Mouse (Mus musculus) ovary, postnatal 36 days (tissue): ENCODE measurements around the gene Cldn6.

Source experiments
- DNase-seq: peaks from one replicate; pipeline ENCODE4 v3.0.0; 2022; ENCODE audit warnings: low spot score, mixed read lengths

Gene Cldn6

GRCm38 (mm10) chr17:23722376-23723125 is 43.5 kb downstream of the Cldn6 start, which contains the start of gene 1520401A03Rik:
Gene 1520401A03Rik (minus strand): TSS chr17:23722783.
- DNase-seq = no peak

GRCm38 (mm10) chr17:23725477-23725876 is 46.4 kb downstream of the Cldn6 start:
- DNase-seq = no peak

GRCm38 (mm10) chr17:23725999-23726757 is 47.1 kb downstream of the Cldn6 start, which contains the start of gene Pkmyt1:
Gene Pkmyt1 (plus strand): TSS chr17:23726336.
- DNase-seq = peak; percentile 97

- DNase-seq = peak; percentile 74
These were observed 47.7 kb downstream of the Cldn6 start for GRCm38 (mm10) chr17:23726758-23727142.

- DNase-seq = no peak
These were observed 51.4 kb downstream of the Cldn6 start for GRCm38 (mm10) chr17:23730441-23730840.
